Mouse (Mus musculus): ENCODE results near the gene Lrrn3.
A peak's percentile ranks its signal among the peaks of the same experiment; 100 is the strongest.

Lrrn3 gene

DNA sequence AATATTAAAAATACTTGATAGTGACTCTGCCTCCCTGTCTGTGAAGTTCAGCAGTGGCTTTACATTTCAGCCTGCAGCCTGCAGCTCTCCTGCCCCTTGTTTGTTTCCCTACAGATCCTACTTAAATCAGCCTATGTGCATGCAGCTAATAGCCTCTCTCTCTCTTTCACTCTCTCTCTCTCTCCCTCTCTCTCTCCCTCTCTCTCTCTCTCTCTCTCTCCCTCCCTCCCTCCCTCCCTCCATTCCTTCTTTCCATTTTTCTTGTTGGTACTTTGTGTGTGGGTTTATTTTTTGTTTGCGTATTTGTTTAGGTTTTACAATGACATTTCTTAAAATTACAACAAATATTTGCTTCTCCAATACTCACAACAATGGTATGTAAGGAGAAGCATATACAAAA lies at the start of gene Lrrn3:
TSS of gene Lrrn3 (minus strand) at position 101 of the 400 bp plus-strand sequence.
- no peak for ATAC-seq (ENCODE audit: insufficient number of reproducible peaks, low FRiP score, low TSS enrichment)

DNA sequence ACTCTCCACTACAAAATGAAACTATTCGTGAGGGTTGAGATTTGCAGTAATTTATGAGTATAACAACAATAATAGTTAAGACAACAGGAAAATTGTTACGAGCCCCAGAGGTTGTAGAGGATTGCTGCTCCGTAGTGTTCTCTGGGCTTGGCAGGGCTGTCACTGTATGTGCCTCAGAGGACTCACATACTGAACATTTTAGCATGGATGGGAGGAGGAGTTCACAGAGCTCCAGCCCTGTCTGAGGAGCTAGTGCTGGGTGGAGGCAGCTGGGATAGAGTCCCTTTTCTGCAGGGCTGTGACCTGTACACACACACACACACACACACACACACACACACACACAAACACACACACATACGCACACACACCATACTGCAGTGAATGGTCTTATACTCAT lies 42.2 kb upstream of the Lrrn3 start:
- ATAC-seq (ENCODE audit: insufficient number of reproducible peaks, low FRiP score, low TSS enrichment): no peak

DNA sequence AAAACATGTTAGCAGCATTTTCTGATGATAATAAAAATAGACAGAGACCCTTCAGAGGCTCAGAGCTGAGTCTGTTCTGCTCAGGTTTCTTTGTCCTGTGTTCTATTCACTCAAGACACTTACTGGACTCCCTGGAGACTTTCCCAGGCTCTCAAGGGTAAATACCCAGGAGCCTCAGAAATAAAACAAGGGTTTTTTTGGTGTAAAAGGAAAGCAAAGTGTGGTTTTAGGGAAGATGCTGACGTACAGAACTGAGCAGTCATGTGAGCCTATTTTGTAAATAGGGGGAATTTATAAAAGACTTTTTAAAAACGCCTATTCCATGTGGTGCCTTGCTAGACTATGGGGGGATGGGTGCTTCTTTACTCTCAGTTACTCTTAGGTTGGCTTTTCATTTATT lies 40.5 kb upstream of the Lrrn3 start:
- no peak for ATAC-seq (ENCODE audit: insufficient number of reproducible peaks, low FRiP score, low TSS enrichment)

DNA sequence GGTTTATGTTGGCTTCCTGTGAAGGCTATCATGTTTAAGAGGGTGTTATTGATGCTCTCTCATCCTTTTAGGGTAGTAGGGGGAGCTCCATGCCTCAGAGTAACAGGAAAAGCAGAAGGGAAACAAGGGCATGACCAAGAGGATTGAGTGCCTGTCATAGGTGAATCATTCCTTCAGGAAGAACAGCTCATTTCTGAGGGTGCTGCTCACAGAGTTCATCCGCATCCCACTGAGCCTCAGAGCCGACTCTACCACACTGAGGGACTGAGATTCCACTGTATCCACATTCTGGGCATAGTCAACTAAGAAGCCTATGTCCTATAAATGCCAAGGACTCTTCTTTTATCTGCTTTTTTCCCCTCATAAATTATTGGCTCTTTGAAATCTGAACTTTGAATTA lies 35.4 kb upstream of the Lrrn3 start:
- ATAC-seq (ENCODE audit: insufficient number of reproducible peaks, low FRiP score, low TSS enrichment): no peak

DNA sequence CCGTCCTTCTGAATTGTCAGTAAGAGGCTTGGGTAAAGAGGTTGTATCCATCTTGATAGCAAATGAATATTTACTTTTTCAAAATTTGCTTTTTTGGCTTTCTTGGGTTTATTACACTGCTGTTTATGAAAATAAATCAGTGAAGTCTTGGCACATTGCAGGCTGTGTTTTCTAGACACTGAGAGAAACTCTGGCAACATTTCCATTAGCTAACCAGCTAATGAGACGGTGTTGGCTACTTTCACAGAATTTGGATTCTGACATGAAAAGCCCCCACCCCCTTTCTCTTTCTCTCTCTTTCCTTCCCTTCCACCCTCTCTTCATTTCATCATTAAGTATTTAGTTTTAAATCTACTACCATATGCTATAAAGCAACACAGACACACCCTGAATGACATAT lies 34.1 kb upstream of the Lrrn3 start:
- no peak for ATAC-seq (ENCODE audit: insufficient number of reproducible peaks, low FRiP score, low TSS enrichment)

DNA sequence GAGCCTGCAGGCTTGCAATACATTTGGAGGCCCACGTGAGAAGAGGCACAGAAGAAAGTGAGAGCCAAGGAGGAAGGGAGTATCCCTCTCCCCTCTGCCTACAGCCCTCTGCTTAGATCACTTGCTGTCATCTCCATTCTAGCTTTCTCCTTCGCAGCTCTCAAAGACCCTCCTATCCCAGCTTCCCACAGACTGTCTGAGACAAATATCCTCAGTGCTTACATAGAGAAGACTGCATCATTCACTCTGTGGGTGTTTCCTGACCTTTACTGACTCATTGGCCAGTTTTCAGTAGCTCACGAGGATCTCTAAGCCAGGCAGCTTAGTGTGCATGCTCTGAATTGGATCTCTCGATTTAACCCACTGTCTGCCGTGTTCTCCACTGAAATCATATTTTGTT lies 32.7 kb upstream of the Lrrn3 start:
- no peak for ATAC-seq (ENCODE audit: insufficient number of reproducible peaks, low FRiP score, low TSS enrichment)

DNA sequence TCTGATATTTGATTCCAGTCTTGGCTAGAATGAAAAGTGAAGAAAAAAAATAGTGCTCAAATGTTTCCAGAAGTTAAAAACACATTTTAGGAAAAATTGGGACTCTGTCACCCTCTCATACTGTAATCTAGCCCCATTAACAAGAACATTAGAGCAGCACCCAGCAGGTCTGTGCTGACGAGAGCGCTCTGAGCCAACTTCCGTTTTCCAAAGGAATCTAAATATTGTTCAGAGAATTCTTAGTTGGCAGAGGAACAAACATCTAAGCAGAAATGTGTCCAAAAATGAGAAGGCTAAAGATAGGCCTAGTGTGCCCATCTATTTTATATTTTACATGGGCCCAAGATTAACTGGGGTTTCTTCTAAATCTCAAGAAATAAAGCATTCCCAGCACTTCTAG lies 24.4 kb upstream of the Lrrn3 start:
- ATAC-seq (ENCODE audit: insufficient number of reproducible peaks, low FRiP score, low TSS enrichment): 0 out of 2 replicates have a peak, but pooled peaks have one; percentile 36

DNA sequence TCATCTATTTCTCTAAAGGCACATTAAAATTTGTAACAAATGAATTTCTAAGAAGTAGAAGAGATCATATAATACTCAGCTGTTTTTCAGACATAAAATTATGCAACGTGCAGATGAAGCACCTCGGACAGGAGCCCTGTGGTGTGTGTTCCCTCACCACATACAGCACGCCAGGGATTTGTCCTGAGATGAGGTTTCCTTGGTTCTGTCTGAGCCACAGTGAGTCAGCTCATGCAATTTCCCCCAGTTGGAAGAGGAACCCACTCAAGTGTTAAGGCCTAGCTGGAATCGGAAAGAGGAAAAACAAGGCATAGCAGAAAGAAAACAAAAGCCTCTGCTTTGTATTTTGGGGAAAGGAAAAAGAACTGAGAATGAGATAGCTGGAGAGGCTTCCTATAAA lies 22.4 kb upstream of the Lrrn3 start:
- ATAC-seq (ENCODE audit: insufficient number of reproducible peaks, low FRiP score, low TSS enrichment): no peak

DNA sequence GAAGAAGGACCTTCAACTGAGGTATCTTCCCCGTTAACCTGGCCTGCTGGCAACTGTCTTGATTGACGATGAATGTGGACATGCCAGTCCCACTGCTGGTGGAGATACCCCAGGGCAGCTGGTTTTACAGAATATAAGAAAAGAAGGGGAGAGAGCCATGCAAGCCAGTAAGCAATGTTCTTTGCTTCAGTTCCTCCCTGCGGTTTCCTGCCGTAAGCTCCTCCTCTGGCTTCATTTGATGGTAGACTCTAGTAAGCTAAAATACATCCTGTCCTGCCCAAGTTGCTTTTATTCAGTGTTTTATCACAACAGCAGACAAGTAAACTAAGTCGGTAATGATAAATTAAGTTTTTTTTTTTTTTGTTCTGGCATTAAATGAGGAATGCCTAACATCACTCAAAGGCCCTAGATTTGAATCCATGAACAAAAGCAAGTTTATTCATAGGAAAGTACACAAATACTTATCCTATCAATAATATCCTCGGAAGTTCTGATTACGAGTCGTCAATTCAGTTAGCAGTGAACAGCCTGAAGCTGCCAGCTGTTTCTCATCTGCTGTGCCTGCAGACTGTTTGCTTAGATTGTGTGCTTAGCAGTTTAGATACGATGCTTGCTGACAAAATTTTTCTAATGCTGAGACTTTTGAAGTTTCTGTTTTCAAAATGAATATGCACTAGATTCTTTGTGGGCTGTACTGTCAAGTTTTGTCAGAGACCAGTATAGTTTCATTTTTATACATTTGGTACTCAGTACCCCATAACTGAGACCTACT lies 14.0 kb upstream of the Lrrn3 start:
- ATAC-seq (ENCODE audit: insufficient number of reproducible peaks, low FRiP score, low TSS enrichment): no peak

DNA sequence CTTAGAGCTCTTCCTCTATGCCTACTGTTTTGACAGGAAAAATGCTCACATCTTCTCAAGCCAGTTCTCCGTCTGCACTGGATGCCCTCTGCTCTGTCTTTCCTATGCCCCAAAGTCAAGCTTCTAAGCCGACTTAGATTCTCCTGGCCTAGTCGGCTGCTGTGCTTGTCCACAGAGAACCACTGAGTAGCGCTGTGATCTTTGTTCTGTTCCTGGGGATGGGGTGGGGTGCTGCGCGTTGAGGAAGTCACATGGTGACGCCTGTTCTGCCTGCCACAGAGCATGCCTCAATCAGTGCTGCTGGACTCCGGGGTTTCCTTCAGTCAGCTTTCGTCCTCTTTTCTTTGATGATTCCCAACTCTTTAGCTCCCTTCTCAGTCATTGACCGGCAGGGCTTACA lies 8.4 kb upstream of the Lrrn3 start:
- ATAC-seq (ENCODE audit: insufficient number of reproducible peaks, low FRiP score, low TSS enrichment): no peak

DNA sequence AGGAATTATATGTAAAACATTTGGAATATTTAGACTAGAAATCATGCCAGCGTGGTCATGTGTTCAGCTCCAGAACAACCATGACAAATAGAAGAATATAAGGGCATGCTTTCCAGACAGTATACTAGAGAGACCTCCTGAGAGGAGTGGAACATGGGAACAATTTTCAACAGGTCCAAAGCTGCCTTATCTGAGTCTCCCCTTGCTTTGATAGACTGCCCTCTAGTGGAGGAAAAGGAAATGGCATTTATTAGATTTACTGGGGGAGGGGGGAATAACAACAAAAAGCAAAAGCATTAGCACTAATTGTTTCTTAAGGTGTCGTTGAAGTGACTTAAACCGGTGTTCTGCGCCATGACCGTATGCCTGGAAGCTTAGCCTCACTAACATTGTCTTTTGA lies 774 bp upstream of the Lrrn3 start:
- ATAC-seq (ENCODE audit: insufficient number of reproducible peaks, low FRiP score, low TSS enrichment): 0 out of 2 replicates have a peak, but pooled peaks have one; percentile 37

DNA sequence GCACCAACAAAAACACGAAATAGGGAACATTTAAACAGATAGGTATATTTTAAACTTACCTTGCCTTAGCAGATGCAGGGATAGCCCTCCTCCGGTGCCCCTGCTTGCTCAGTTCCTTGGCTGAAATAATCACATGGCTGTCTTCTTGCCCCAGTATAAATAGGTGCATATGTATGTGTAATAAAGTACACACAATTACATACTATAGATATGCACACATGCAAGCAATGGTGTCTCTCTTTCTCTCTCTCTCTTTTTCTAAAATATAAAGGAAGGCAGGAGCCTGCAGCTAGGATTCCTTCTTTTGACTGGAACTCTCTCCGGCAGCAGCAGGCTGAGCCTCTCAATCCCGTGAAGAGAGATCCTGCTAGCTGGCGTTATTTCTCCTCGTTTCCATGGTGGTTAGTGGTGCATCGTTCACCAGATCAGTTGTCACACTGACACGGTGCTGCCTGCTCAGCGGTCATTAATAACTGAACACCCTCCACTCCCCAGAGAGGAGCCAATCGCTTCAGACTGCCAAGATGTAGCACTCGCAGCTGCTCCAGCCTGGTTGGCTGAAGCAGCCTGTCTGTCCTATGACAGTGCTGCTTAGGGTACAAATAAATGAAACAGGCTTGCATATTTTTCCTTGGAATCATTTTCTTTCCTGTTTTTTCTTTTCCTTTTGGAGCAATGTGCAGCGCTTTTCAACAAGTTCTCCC lies 567 bp downstream of the Lrrn3 start:
- peak; percentile 88 for ATAC-seq (ENCODE audit: insufficient number of reproducible peaks, low FRiP score, low TSS enrichment)

DNA sequence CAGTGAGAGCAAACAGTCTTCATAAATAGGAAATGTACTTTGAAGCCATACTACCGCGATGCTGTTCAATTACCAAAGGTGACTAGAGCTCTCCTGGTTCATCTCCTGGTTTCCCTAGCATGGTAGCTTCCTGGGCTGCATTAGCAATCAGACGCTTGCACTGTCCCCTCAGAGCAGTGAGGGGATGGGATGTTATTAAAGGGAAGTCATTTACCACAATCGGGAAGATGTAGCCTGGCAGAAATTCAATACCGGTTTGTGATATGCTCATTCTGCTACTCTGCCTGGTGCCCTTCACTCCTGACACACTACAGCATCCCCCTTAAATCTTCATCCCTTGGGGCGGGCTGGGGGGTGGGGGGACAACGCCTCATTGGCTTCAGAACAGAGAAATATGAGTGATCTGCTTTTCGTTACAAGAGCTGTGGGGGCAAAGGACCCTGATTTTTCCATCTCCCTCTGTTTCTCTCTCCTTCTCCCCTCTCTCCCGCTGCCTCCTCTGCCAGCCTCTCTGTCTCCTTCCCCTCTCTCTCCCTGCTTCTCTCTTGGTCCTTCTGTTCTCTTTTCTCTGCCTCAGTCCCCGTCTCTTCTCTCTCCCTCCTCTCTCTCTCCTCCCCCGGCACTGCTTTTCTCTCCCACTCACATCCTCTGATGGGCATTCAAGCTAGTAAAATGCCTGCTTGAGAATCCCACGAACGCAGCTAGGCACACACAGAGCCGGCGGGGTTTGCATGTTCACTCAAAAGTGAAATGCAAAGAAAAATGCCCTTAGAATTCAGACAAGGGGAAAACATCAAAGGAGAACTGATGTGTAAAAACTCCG lies 1.3 kb downstream of the Lrrn3 start:
- peak; percentile 38 for ATAC-seq (ENCODE audit: insufficient number of reproducible peaks, low FRiP score, low TSS enrichment)

DNA sequence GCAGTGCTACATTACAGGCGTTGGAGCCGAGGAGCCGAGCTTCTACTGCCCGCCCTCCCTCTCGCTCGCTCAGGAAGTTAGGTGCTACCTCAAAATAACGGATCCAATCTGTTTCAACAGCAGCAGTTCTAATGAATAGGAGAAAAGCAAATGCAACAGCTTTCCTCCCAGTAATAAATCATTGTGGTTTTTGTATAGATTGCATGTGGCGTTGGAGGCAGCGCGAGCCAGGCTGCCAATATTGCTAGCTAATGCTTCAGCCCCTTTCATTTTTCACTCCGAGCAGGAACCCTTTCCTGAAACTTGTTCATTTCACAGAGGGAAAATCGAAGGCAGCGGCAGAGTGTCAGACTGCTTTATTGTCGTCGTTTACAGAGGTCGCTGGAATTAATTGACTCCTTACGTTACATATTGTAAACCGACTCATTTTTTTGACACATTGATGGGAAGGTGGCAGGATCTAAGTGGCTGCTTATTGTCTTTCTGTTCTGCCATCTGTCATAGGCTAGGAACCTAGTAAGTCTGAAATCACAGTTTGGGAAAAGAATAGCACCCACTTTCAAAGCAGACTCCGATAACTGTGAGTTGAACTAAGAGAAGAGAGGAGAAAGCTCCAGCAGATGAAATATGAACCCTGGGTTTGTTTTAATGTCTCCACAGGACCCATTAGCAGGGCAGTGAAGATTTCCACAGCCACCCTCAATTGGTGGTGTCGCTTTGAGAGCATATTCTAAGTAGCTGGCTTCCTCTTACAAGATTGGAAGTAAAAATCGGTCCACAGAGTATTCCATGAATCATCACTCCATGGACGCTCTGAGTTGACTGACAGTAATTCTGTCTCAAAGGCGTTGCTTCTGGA lies 2.4 kb downstream of the Lrrn3 start:
- peak; percentile 34; the same call in 1 of the 2 replicates for ATAC-seq (ENCODE audit: insufficient number of reproducible peaks, low FRiP score, low TSS enrichment)

DNA sequence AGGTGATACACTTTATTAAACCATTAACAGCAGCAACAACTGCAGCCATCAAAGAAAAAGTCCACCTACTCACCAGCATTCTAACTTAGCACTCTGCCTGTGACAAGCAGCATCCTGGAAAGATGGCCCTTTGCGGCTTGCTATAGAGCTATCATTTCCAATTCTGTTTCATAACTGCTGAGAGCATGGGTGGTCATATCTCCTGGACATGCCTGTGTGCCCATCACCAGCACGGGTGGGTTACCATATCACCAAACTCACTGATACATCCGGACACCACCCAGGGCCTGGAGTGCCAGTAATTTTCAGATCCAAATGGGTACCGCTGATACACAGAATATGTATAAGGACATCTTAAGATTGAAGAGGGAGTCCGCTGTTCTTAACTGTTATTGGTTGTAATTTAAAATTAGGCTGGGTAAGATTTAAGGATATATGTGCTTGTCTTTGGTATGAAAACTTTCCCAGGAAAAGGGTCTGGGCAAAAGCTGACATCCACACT lies 3.1 kb downstream of the Lrrn3 start:
- ATAC-seq (ENCODE audit: insufficient number of reproducible peaks, low FRiP score, low TSS enrichment): no peak

DNA sequence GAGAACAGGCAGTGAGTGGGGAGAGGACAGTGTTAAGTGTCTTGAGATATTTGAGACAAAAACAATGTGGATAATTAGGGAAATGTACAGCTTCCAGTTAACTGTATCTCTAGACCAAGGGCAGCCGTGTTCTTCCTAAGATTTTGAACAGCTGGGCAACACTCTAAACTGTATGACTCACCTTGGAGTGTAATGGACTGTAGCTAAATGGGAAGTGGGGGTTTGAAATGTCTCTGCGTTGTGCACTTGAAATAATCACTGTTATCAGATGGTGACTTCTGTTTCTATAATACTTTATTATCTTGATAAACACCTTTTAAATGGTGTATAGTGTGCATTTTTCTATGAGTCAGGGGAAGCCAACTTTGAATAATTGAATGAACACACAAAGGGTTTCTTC lies 4.7 kb downstream of the Lrrn3 start:
- no peak for ATAC-seq (ENCODE audit: insufficient number of reproducible peaks, low FRiP score, low TSS enrichment)

DNA sequence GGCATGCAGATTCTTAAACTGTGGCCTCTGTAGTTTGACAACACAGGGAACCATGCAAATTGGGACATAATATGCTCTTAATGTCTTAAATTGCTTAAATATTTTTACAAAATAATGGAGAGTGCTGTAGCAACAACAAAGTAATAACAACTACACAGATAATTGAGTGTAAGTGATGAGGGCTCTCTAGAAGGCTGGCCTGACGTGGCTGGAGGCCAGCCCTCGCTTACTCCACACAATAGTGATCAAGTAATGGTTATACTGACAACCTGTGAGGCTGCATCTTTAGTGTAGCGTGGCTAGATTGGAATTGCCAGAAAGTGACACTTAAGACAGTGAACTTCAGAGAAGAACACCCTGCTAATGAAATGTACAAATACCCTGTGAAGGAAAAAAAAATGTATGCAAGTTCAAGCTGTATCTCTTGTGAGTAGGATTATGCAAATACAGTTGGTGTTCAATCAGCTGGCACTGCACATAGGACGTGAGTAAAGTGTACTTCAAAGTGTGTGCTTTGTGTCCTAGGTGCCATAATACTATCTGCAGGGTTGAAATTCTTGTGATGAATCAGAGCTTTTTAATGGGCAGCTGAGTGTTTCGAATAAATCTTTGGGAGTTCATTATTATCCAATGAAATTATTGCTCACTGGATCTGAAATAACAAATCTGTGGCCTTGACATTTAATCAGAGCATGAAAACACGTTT lies 17.0 kb downstream of the Lrrn3 start:
- ATAC-seq (ENCODE audit: insufficient number of reproducible peaks, low FRiP score, low TSS enrichment): no peak

DNA sequence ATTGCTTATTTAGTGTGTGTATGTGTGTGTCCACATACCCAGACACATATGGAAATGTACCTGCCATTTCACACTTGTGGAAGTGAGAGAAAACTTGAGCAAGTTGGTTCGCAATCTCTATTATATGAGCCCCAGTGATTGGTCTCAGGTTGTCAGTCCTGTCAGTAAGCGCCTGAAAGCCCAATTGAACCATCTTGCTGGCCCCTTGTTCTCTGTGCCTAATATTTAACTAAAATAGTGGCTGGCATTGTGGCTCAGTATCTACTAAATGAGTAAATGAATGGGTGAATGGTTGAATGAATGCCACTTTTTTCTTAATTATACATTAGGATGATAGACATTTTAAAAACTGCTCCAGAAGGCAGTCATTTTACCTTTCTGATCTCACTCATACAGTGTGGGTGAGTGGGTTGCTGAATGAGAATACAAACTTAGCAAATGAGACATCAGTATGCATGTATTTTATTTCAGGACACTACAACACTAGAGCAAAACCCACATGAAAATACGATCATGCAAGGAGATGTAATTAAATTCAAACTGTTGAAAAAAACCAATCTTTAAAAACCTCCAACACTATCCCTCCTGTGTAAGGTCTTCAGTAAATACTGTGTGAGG lies 17.7 kb downstream of the Lrrn3 start:
- no peak for ATAC-seq (ENCODE audit: insufficient number of reproducible peaks, low FRiP score, low TSS enrichment)

DNA sequence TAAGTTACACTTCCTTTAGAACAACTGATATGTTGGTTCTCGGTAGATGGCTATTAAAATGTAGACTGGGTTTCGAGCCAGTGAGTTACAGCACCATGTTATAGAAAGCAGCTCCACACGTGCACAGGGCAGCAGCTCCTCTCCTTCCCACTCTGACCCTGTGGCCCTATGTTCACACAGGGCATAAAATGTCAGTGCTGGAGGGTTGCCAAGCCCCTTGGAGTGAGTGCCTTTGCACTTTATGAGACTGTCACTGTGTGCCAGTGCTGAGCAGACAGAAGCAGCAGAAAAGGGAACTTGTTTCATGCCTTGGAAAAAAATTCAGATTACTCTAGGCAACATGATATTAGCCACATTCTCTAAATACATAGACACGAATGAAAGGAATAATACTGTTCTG lies 47.8 kb downstream of the Lrrn3 start:
- peak; percentile 4; the same call in 1 of the 2 replicates for ATAC-seq (ENCODE audit: insufficient number of reproducible peaks, low FRiP score, low TSS enrichment)

All from cerebellum, adult (tissue).